Mouse (Mus musculus) cortical plate, adult 2 months (tissue): ENCODE data around the gene Eif4a2.

Experiments
- CTCF ChIP-seq: fragments of 200-500 bp; IDR thresholded peaks from 2 replicates; pipeline ENCODE4 v1.5.1; 2011; ENCODE audit warnings: mild to moderate bottlenecking, control low read depth, low read length; ENCODE audit not compliant: insufficient read depth; ENCODE audit errors: extremely low read depth
- POLR2A ChIP-seq: fragments of 200-500 bp; IDR thresholded peaks from 2 replicates; pipeline ENCODE4 v1.6.1; 2011; ENCODE audit warnings: mild to moderate bottlenecking, low read length, control low read depth; ENCODE audit not compliant: insufficient read depth; ENCODE audit errors: extremely low read depth

DNA sequence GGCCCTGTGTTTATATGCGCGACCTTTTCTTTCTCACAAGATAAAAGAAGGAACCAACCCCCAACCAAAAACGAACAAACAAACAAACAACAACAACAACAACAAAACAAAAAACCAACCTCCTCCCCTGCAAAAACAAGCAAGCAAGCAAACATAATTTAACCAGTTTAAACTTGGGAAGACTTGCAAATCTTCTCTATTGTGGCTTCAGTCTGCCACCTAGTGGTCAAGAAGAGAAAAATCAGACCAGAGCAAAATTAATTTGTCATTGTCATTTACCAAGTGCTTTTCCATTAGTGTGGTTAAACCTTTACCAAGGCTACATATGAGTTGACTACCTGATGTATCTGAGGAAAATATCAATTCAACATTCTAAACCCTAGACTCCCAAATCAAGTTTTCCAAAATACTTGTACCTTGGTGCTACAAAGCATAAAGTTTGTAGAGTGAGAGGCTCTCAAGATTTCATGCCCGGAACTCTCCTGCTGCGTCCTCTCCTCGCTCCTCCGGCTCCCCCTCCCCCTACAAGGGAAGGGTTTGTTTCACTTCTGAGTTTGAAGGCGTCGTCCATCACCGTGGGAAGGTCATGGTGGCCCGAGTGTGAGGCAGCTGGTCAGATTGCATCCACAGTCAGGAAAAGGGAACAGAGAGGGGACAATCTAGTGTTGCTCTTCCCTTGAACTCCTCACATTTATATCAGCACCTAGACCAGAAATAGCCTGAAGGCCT is 28.3 kb downstream of the Eif4a2 start:
- TF ChIP-seq CTCF (no peak), POLR2A (no peak)
